Mouse (Mus musculus) T-helper 2 cell (primary cell): ENCODE data around the gene Mfap5.
"Not testable (repeated sequence)": the region's sequence is repeated elsewhere in the genome, so short reads cannot be mapped to it uniquely, and the experiment has no call there.

Experiments used
- in situ Hi-C: fragments of 300-600 bp; cut with MboI, MseI; formaldehyde crosslinking; loops from one replicate; pipeline ENCODE4 v1.15.1; 2025; ENCODE audit warnings: high pct_unique_total_duplicates

Gene Mfap5

GRCm38 (mm10) chr6:122556959-122557561 lies 51.4 kb downstream of the Mfap5 start:
- in situ Hi-C loops, result no loop called here

GRCm38 (mm10) chr6:122560427-122560826 lies 54.8 kb downstream of the Mfap5 start:
- in situ Hi-C loops, result no loop called here

- in situ Hi-C loops, result no loop called here
These were observed 55.4 kb downstream of the Mfap5 start for GRCm38 (mm10) chr6:122561005-122561404.

- in situ Hi-C loops, result no loop called here
These were observed 56.8 kb downstream of the Mfap5 start for GRCm38 (mm10) chr6:122562463-122562862.

GRCm38 (mm10) chr6:122565070-122565784 lies 59.6 kb downstream of the Mfap5 start:
- in situ Hi-C loops, result loop anchor here (5.0 kb wide), 1 partner anchor 73 kb away; no protein-coding TSS in a partner anchor

- in situ Hi-C loops, result loop anchor here (5.0 kb wide), 1 partner anchor 77 kb away; no protein-coding TSS in a partner anchor
These were observed 63.5 kb downstream of the Mfap5 start for GRCm38 (mm10) chr6:122569113-122569512.

GRCm38 (mm10) chr6:122569762-122570161 lies 64.1 kb downstream of the Mfap5 start:
- in situ Hi-C loops, result loop anchor here (5.0 kb wide), 1 partner anchor 77 kb away; no protein-coding TSS in a partner anchor

GRCm38 (mm10) chr6:122570695-122571616 lies 65.3 kb downstream of the Mfap5 start:
- in situ Hi-C loops, result no loop called here

GRCm38 (mm10) chr6:122571617-122571959 lies 65.9 kb downstream of the Mfap5 start:
- in situ Hi-C loops, result no loop called here

GRCm38 (mm10) chr6:122575037-122575436 lies 69.4 kb downstream of the Mfap5 start:
- in situ Hi-C loops, result not testable (repeated sequence)

GRCm38 (mm10) chr6:122577030-122577429 lies 71.4 kb downstream of the Mfap5 start:
- in situ Hi-C loops, result no loop called here
